Mouse (Mus musculus) bone marrow, adult 2 months (tissue): ENCODE data around the gene Creg2. TPM values are rescaled to one million over a fixed set of nuclear protein-coding genes. Genes with fewer than 3 reads are reported as not detected.
"Not testable (repeated sequence)": the region's sequence is repeated elsewhere in the genome, so short reads cannot be mapped to it uniquely, and the experiment has no call there.

Source experiments
- H3K27ac ChIP-seq: fragments of 200-500 bp; 2 replicates; pipeline ENCODE4 v1.5.1; 2012; ENCODE audit warnings: low read depth, mild to moderate bottlenecking, control low read depth, inconsistent platforms, low read length; ENCODE audit not compliant: control insufficient read depth, poor library complexity, insufficient read depth
- H3K4me1 ChIP-seq: fragments of 200-500 bp; 2 replicates; pipeline ENCODE4 v1.6.1; 2011; ENCODE audit warnings: low read length; ENCODE audit not compliant: control insufficient read depth, insufficient read depth
- H3K4me3 ChIP-seq: fragments of 200-500 bp; replicated peaks from 2 replicates; pipeline ENCODE3; 2011; ENCODE audit warnings: mild to moderate bottlenecking, low read depth, low read length, control low read depth; ENCODE audit not compliant: control insufficient read depth
- CTCF ChIP-seq: fragments of 200-500 bp; IDR thresholded peaks from 2 replicates; pipeline ENCODE4 v1.5.1; 2011; ENCODE audit warnings: low read length, control low read depth; ENCODE audit not compliant: control insufficient read depth, insufficient read depth
- POLR2A ChIP-seq: fragments of 200-500 bp; IDR thresholded peaks from 2 replicates; pipeline ENCODE4 v1.6.1; 2011; ENCODE audit warnings: low read depth, mild to moderate bottlenecking, control low read depth, low read length, borderline replicate concordance; ENCODE audit not compliant: control insufficient read depth
- WGBS: fragments of 180-500 bp; shearing (Covaris S2); methylation state at CpG from one replicate; pipeline ENCODE4 v1.1.7; 2018; 5-methylcytosine and 5-hydroxymethylcytosine counted together
- polyA plus RNA-seq: library from polyadenylated mRNA; stranded (reverse); fragments of >200 nt; gene quantifications from 2 replicates; pipeline ENCODE4 v1.2.4, GENCODE M21; 2011; ENCODE audit warnings: low replicate concordance; ENCODE audit not compliant: missing spikeins, insufficient read depth, insufficient read length

Creg2 gene
- polyA plus RNA-seq, 1 experiment, result 0.25 TPM

DNA sequence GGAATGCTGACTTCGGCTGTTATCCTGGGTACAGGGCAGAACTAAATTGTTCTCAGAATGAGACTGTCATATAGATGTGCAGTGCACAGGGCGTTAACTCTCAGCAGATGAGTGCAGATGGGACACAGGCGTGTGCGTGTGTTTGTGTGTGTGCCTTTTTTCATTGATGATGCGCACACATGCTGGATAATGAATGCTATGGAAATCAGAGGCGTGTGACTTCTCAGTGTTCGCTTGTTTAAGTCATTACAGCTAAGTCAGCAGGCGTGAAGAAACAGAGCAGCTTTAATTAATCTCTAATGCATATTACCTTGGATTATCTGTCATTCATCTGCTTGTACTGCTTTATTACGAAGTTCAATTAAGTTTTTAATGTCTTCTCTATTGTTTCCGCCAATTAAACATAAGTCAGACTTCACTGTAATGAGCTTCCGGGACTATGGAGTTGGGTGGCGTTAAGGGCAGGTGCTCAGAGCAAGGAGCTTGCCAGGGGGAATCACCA is 15.5 kb upstream of the Creg2 start:
- Histone ChIP-seq H3K27ac (no peak overlapping the region), H3K4me3 (no peak overlapping the region), H3K4me1 (no peaks in the 10 kb centered on the region; the same call in 1 of the 2 replicates)
- TF ChIP-seq POLR2A (no peak), CTCF (no peak)
- WGBS, result 84% methylated on average over 12 of the region's 12 CpGs

GRCm38 (mm10) chr1:39664039-39664625 is 12.9 kb upstream of the Creg2 start:
- no peak for TF ChIP-seq CTCF
- no peak for TF ChIP-seq POLR2A
- Histone ChIP-seq H3K4me1 (no peaks in the 10 kb centered on the region), H3K27ac (no peak overlapping the region), H3K4me3 (no peak overlapping the region)
- 84% methylated on average over 7 of the region's 7 CpGs for WGBS

- no peak overlapping the region for H3K27ac ChIP-seq
- TF ChIP-seq POLR2A, result no peak
- no peak for TF ChIP-seq CTCF
- H3K4me1 ChIP-seq, result no peaks in the 10 kb centered on the region
- no peak overlapping the region for H3K4me3 ChIP-seq
- 85% methylated on average over 4 of the region's 4 CpGs for WGBS
Observed at GRCm38 (mm10) chr1:39663050-39663449, 11.8 kb upstream of the Creg2 start.

DNA sequence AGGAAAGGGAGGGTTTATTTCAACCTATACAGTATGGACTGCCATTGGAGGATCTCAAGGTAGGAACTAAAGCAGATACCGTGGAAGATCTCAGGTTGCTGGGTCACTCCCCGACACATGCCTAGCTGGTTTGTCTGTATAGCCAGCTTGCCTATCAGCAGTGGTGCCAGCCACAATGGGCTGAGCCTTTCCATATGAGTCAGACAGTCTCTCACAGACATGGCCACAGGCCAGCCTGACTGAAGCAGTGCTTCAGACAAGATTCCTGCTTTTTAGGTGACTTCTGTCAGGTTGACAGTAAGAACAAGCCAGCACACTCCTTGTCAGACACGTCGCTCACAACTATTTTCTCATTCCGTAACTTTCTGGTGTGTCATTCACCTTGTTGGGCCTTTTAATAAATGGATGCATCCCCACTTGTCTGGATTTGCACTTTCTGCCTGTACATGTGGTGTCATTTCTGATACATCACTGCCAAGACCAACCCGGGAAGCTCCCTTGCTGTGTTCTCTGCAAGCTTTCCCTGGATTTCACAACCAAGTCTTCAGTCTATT is 5.8 kb upstream of the Creg2 start:
- no peak overlapping the region for H3K27ac ChIP-seq
- WGBS, result 85% methylated on average over 6 of the region's 6 CpGs
- no peak for TF ChIP-seq CTCF
- no peak for TF ChIP-seq POLR2A
- no peak overlapping the region for H3K4me3 ChIP-seq
- H3K4me1 ChIP-seq, result no peaks in the 10 kb centered on the region

GRCm38 (mm10) chr1:39654901-39655300 is 3.6 kb upstream of the Creg2 start:
- H3K4me3 ChIP-seq, H3K4me1 ChIP-seq, H3K27ac ChIP-seq: not testable (repeated sequence)
- 84% methylated on average over 18 of the region's 18 CpGs for WGBS

- no peak for TF ChIP-seq CTCF
- TF ChIP-seq POLR2A, result no peak
- no peak overlapping the region for H3K27ac ChIP-seq
- 73% methylated on average over 4 of the region's 4 CpGs for WGBS
- H3K4me3 ChIP-seq, result no peak overlapping the region
- no peaks in the 10 kb centered on the region for H3K4me1 ChIP-seq
Observed at GRCm38 (mm10) chr1:39653028-39653427, 1.8 kb upstream of the Creg2 start.

GRCm38 (mm10) chr1:39650435-39651240 is 636 bp downstream of the Creg2 start:
- peak overlapping the region; percentile 19 for H3K4me3 ChIP-seq
- WGBS, result 1% methylated on average over 73 of the region's 73 CpGs
- TF ChIP-seq CTCF (peak; percentile 54), POLR2A (no peak)
- no peak overlapping the region; the same call in 1 of the 2 replicates for H3K27ac ChIP-seq
- no peaks in the 10 kb centered on the region; the same call in 1 of the 2 replicates for H3K4me1 ChIP-seq

DNA sequence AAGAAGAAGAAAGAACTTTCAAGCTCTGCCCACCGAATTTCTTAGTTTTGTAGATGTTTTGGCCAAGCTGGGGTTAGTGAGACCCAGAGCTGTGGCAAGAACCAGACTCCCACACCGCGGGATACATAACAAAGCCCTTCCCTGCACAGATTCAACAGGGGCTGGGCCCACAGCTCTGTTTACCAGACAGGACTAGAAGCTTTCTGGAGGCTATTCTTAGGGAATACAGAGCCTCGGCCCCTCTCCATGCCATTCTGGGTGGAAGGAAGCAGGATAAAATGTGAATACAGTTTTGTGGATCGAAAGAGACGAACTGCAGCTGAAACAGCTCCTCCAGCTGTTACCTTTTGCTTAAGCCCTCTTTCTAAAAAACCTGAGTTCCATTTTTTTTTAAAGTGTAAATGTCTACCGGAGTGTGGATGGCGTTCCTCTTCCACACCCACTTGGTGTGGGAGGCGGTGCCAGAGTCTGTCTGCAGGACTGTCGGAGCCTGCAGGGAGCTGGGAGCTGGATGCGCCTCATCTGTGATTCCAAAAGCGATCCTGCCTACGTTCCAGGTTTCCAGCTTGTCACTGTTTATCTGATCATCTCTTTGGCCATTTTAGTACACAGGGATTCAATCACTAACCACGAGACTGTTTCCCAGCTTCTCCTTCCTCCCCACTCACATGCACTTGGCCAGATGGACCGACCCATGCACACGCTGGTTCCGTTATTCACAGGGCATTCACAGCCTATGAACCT is 1.4 kb downstream of the Creg2 start:
- H3K27ac ChIP-seq, result no peak overlapping the region
- no peak overlapping the region for H3K4me3 ChIP-seq
- 28% methylated on average over 17 of the region's 17 CpGs for WGBS
- H3K4me1 ChIP-seq, result no peaks in the 10 kb centered on the region; the same call in 1 of the 2 replicates
- TF ChIP-seq POLR2A (no peak), CTCF (no peak)
